Mouse (Mus musculus) thymus, adult 2 months (tissue): ENCODE data around the gene Nt5e. TPM values are rescaled to one million over a fixed set of nuclear protein-coding genes. Genes with fewer than 3 reads are reported as not detected.

Experiments
- DNase-seq: peaks from one replicate; pipeline ENCODE4 v3.0.0; 2021
- H3K27ac ChIP-seq: fragments of 200-500 bp; 2 replicates; pipeline ENCODE4 v1.5.1; 2012; ENCODE audit warnings: low read length, control low read depth; ENCODE audit not compliant: control insufficient read depth, insufficient read depth
- H3K27me3 ChIP-seq: fragments of 200-500 bp; 2 replicates; pipeline ENCODE4 v1.6.1; 2012; ENCODE audit warnings: mild to moderate bottlenecking, low read length, moderate library complexity, mixed read lengths; ENCODE audit not compliant: control insufficient read depth, insufficient read depth
- H3K36me3 ChIP-seq: fragments of 200-500 bp; 2 replicates; pipeline ENCODE4 v1.6.1; 2012; ENCODE audit warnings: mild to moderate bottlenecking, low read length, moderate library complexity; ENCODE audit not compliant: control insufficient read depth, insufficient read depth
- H3K4me1 ChIP-seq: fragments of 200-500 bp; replicated peaks from 2 replicates; pipeline ENCODE4 v1.6.1; 2012; ENCODE audit warnings: low read length; ENCODE audit not compliant: control insufficient read depth, insufficient read depth
- H3K4me3 ChIP-seq: fragments of 200-500 bp; 2 replicates; pipeline ENCODE4 v1.5.1; 2012; ENCODE audit warnings: mild to moderate bottlenecking, low read length, control low read depth, moderate library complexity; ENCODE audit not compliant: control insufficient read depth, insufficient read depth
- CTCF ChIP-seq: fragments of 200-500 bp; IDR thresholded peaks from 2 replicates; pipeline ENCODE4 v1.5.1; 2012; ENCODE audit warnings: mild to moderate bottlenecking, control low read depth, low read length, moderate library complexity, borderline replicate concordance; ENCODE audit not compliant: control insufficient read depth, poor library complexity, insufficient read depth; ENCODE audit errors: extremely low read depth
- POLR2A ChIP-seq: fragments of 200-500 bp; IDR thresholded peaks from 2 replicates; pipeline ENCODE4 v1.6.1; 2012; ENCODE audit warnings: mild to moderate bottlenecking, low read length, control low read depth, moderate library complexity; ENCODE audit not compliant: control insufficient read depth, poor library complexity, insufficient read depth; ENCODE audit errors: extremely low read depth
- WGBS: fragments of 180-500 bp; shearing (Covaris S2); methylation state at CpG from one replicate; pipeline ENCODE4 v1.1.7; 2018; 5-methylcytosine and 5-hydroxymethylcytosine counted together
- polyA plus RNA-seq: library from polyadenylated mRNA; depleted of rRNA; stranded (reverse); fragments of >200 nt; gene quantifications from 2 replicates; pipeline ENCODE4 v1.2.3, GENCODE M21; 2012

Nt5e gene
- polyA plus RNA-seq, 1 experiment, result 1.9 TPM

DNA sequence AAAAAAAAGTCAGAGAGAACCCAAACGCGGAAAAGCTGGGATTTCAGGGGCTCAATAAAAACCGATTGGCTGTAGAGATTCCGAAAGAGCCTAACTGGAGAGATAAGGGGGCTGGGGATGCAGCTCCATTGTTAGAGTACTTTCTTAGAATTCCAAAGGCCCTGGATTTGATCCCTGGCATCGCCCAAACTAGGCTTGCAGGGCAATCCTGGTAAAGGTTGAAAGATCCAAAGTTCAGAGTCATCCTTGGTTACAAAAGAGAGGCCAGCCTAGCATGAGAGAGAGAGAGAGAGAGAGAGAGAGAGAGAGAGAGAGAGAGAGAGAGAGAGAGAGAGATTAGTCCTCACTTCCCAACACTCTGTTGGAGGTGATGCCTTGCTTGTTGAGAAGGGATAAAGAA is 1.7 kb downstream of the Nt5e start:
- no peak overlapping the region for H3K27ac ChIP-seq
- no peak overlapping the region for H3K4me3 ChIP-seq

DNA sequence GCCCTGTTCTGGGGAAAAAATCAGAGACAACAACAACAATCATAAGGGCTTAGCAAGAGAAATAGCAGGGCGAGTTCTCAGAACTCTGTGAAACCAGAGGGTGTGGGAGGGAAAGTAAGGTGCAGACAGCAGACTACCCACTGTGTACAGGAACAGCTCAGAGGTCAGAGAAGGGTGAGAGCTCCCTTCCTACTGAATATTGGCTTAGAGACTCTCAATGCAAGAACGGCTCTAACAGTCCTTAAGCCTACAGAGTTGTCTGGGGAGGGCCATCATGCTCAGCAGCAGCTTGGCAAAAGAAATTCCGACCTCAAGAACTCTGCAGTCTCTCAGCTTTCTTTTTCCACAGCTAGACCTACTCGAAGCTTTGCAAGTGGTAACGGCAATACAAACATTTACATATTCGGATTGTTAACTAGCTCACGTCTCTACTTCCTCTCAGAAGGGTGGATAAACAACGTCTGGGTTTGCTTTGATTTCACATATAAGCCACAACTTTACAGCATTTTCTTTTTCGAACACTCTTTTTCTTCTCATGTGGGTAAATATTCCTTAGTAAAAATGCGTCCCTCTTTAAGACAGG is 2.3 kb downstream of the Nt5e start:
- TF ChIP-seq CTCF, result no peak
- TF ChIP-seq POLR2A, result no peak
- H3K27me3 ChIP-seq, result peaks cover 8% of the 10 kb centered on the region
- no peaks in the 10 kb centered on the region for H3K36me3 ChIP-seq
- peaks cover 6% of the 10 kb centered on the region; the same call in 1 of the 2 replicates for H3K4me1 ChIP-seq
- no peak overlapping the region for H3K27ac ChIP-seq
- H3K4me3 ChIP-seq, result no peak overlapping the region
- peak; percentile 7 for DNase-seq
- WGBS, result 25% methylated on average over 10 of the region's 10 CpGs

More for the DNA sequence above, 1.7 kb downstream of the Nt5e start:
- TF ChIP-seq CTCF (no peak), POLR2A (no peak)
- H3K27me3 ChIP-seq, result peaks cover 8% of the 10 kb centered on the region
- no peak for DNase-seq
- peaks cover 6% of the 10 kb centered on the region; the same call in 1 of the 2 replicates for H3K4me1 ChIP-seq
- H3K36me3 ChIP-seq, result no peaks in the 10 kb centered on the region
- 71% methylated on average over 5 of the region's 5 CpGs for WGBS

DNA sequence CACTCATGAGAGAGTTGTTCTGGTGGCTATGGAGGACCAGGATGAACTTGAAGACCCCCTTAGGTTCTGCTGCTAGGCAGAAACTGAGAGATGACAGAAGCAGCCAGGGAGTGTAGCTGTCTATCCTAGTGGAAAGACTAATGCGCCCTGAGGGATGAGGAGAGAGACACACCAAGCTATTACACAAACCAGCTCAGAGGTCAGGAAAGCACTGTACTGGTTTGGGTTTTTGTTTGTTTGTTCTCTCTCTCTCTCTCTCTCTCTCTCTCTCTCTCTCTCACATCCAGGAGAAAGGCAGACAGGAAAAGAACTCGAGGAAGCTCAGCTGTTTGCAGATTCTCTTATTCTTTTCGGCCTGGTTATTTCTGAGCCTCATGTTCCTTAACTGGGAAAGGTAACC is 3.3 kb downstream of the Nt5e start:
- Histone ChIP-seq H3K4me3 (no peak overlapping the region), H3K27me3 (peaks cover 8% of the 10 kb centered on the region), H3K4me1 (peaks cover 6% of the 10 kb centered on the region; the same call in 1 of the 2 replicates), H3K27ac (no peak overlapping the region), H3K36me3 (no peaks in the 10 kb centered on the region)
- WGBS, result 69% methylated on average over 3 of the region's 3 CpGs
- TF ChIP-seq POLR2A (no peak), CTCF (no peak)
- DNase-seq, result no peak

DNA sequence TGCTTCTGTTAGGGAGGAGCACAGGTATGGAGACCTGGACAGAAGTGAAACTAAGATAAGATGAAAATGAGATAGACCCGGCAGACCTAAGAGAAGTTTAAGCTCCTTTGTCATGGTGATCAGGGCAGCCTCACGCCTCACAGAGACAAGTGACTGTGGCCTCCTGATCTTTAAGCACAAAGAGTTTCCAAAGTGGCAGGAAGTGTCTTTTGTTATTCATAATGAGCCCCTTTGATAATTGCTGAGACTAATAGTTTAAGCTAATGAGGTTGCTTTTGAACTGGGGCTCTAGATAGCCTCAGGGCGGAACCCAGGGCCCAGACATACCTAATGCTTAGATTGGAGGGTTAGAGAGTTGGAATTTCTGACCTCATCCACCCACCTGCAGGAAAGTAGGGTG is 5.5 kb downstream of the Nt5e start:
- Histone ChIP-seq H3K27me3 (peaks cover under 1% of the 10 kb centered on the region; the same call in 1 of the 2 replicates), H3K27ac (no peak overlapping the region), H3K36me3 (no peaks in the 10 kb centered on the region), H3K4me1 (peaks cover 3% of the 10 kb centered on the region; the same call in 1 of the 2 replicates), H3K4me3 (no peak overlapping the region)
- TF ChIP-seq POLR2A (no peak), CTCF (no peak)
- DNase-seq, result no peak
- WGBS, result 74% methylated on average over 3 of the region's 3 CpGs

DNA sequence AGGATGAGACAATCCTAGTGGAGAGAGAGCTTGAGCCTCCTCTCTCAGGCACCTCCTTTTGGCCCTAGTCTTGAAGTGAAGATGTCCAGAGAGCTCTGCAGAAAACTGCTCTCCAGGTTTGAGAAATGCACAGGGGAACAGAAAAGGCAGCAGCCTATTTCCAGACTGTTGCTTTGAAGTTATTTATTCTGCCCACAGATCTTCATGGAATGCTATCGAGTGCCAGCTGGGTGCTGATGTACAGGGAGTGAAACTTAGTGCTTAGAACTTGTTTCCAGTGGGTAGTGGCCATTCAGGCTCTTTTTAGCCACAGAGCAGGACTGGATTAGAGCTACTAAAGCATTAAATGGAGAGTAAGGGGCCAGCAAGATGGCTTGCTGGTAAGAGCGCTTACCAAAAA is 8.8 kb downstream of the Nt5e start:
- no peaks in the 10 kb centered on the region for H3K27me3 ChIP-seq
- TF ChIP-seq CTCF (no peak), POLR2A (no peak)
- WGBS, result 77% methylated on average over 1 of the region's 2 CpGs
- H3K4me1 ChIP-seq, result no peaks in the 10 kb centered on the region
- no peaks in the 10 kb centered on the region for H3K36me3 ChIP-seq
- no peak overlapping the region for H3K27ac ChIP-seq
- no peak for DNase-seq
- H3K4me3 ChIP-seq, result no peak overlapping the region

DNA sequence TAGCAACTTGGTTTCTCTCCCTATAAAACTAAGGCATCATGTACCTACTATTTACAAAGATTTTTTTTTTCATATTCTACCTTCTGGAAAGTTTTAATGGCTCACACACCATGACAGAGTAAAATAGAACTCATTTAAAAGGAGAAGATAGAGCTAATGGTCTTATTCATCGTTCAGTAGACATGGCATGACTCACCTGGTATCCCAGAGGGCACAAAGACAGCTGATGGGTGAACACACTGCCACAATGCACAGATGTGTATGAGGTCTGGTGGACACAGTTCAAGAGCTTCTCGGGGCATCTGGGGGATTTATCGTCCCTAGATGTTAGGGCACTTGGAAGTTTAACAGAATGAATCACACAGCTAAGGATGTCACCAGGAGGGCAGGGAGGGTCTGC is 13.8 kb downstream of the Nt5e start:
- DNase-seq, result no peak
- no peak for TF ChIP-seq POLR2A
- TF ChIP-seq CTCF, result no peak
- WGBS, result 92% methylated on average over 3 of the region's 3 CpGs
- H3K27ac ChIP-seq, result no peak overlapping the region
- H3K4me3 ChIP-seq, result no peak overlapping the region
- no peaks in the 10 kb centered on the region for H3K36me3 ChIP-seq
- no peaks in the 10 kb centered on the region for H3K4me1 ChIP-seq
- no peaks in the 10 kb centered on the region for H3K27me3 ChIP-seq

DNA sequence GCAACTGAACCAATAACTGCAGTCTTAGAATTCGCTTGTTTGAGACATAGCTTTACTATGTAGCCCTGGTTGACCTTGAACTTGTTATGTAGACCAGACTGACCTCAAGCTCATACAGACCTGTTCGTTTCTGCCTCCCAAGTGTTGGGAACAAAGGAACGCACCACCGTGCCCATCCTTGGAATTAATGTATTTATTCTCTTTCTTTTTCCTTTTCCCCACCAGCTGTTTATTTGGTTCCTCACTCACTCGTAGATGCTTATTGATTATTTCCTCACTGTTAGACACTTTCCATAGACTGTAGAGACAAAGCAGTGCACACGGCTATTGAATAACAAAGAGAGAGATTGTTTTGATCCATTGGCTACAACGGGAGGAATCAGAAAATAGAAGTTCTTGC is 15.2 kb downstream of the Nt5e start:
- TF ChIP-seq POLR2A (no peak), CTCF (no peak)
- DNase-seq, result no peak
- Histone ChIP-seq H3K36me3 (no peaks in the 10 kb centered on the region), H3K27ac (no peak overlapping the region), H3K4me1 (peaks cover 2% of the 10 kb centered on the region), H3K27me3 (no peaks in the 10 kb centered on the region), H3K4me3 (no peak overlapping the region)
- 91% methylated on average over 7 of the region's 7 CpGs for WGBS
